Mouse (Mus musculus) heart, adult 2 months (tissue): Measurements from ENCODE around the gene Pom121.

Experiments used
- CTCF ChIP-seq: fragments of 200-600 bp; IDR thresholded peaks from 2 replicates; pipeline ENCODE4 v1.8.1; 2022; ENCODE audit warnings: antibody characterized with exemption, mild to moderate bottlenecking, moderate library complexity
- EP300 ChIP-seq: fragments of 200-500 bp; IDR thresholded peaks from 2 replicates; pipeline ENCODE4 v1.6.1; 2011; ENCODE audit warnings: low read depth, low read length, control low read depth; ENCODE audit not compliant: insufficient read depth

GRCm38 (mm10) chr5:135383771-135384170 lies 10.6 kb downstream of the Pom121 start:
- TF ChIP-seq EP300 (no peak), CTCF (no peak)
